Mouse (Mus musculus) midbrain, embryonic 13.5 days (tissue): ENCODE measurements at regions not wholly inside any gene's neighbourhood (a gene's known extent, or its start where the extent isn't known, plus 50 kb on each side); places are given as distances from the start of the nearest gene placed in this dataset.

Experiments used
- ATAC-seq: fragments of 200-750 bp; cut with Nextera tagmentation; 2 replicates; pipeline ENCODE4 v1.8.0; 2017; ENCODE audit warnings: mild to moderate bottlenecking, moderate TSS enrichment, moderate library complexity
- H3K27ac ChIP-seq: fragments of 300-500 bp; sonication (generic); 2 replicates; pipeline ENCODE4 v1.5.1; 2015; ENCODE audit warnings: inconsistent platforms, mild to moderate bottlenecking, moderate library complexity
- H3K27me3 ChIP-seq: fragments of 300-500 bp; sonication (generic); 2 replicates; pipeline ENCODE4 v1.6.1; 2015; ENCODE audit warnings: mild to moderate bottlenecking, inconsistent platforms
- H3K36me3 ChIP-seq: fragments of 300-500 bp; sonication (generic); 2 replicates; pipeline ENCODE4 v1.6.1; 2015; ENCODE audit warnings: mild to moderate bottlenecking, inconsistent platforms
- H3K4me1 ChIP-seq: fragments of 300-500 bp; sonication (generic); replicated peaks from 2 replicates; pipeline ENCODE4 v1.6.1; 2015; ENCODE audit warnings: inconsistent platforms
- H3K4me2 ChIP-seq: fragments of 300-500 bp; sonication (generic); replicated peaks from 2 replicates; pipeline ENCODE4 v1.6.1; 2015; ENCODE audit warnings: moderate library complexity, mild to moderate bottlenecking, inconsistent platforms
- H3K4me3 ChIP-seq: fragments of 300-500 bp; sonication (generic); replicated peaks from 2 replicates; pipeline ENCODE4 v1.5.1; 2015; ENCODE audit warnings: mild to moderate bottlenecking, inconsistent platforms
- H3K9ac ChIP-seq: fragments of 300-500 bp; sonication (generic); replicated peaks from 2 replicates; pipeline ENCODE4 v1.6.1; 2015; ENCODE audit warnings: mild to moderate bottlenecking, inconsistent platforms
- H3K9me3 ChIP-seq: fragments of 300-500 bp; sonication (generic); 2 replicates; pipeline ENCODE4 v1.6.1; 2016; ENCODE audit warnings: mild to moderate bottlenecking, inconsistent platforms
- WGBS: fragments of 180-500 bp; shearing (Covaris S2); methylation state at CpG from one replicate; pipeline ENCODE4 v1.1.7; 2015; 5-methylcytosine and 5-hydroxymethylcytosine counted together

DNA sequence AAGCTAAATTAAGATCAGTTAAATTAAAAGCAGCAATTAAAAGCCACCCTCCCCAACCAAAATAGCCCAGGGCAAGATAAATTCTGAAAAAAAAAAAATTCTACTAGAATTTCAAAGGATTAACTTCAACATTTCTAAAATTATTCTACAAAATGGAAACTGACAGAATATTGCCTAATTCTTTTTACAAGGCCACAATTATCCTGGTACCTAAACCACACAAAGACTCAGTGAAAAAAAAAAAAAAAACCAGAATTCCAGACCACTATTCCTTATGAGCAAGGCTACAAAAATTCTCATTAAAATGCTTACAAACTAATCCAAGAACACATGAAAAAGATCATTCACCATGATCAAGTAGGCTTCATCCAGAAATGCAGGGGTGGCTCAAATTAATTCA, 174.5 kb upstream of the Car8 start:
- H3K27me3 ChIP-seq: no peaks in the 10 kb centered on the region
- no peak for ATAC-seq
- no peaks in the 10 kb centered on the region for H3K36me3 ChIP-seq
- H3K27ac ChIP-seq: no peak overlapping the region
- no peak overlapping the region for H3K9ac ChIP-seq
- H3K4me2 ChIP-seq: no peak overlapping the region
- H3K4me1 ChIP-seq: peaks cover 5% of the 10 kb centered on the region; the same call in 1 of the 2 replicates
- H3K9me3 ChIP-seq: no peaks in the 10 kb centered on the region
- H3K4me3 ChIP-seq: no peak overlapping the region

DNA sequence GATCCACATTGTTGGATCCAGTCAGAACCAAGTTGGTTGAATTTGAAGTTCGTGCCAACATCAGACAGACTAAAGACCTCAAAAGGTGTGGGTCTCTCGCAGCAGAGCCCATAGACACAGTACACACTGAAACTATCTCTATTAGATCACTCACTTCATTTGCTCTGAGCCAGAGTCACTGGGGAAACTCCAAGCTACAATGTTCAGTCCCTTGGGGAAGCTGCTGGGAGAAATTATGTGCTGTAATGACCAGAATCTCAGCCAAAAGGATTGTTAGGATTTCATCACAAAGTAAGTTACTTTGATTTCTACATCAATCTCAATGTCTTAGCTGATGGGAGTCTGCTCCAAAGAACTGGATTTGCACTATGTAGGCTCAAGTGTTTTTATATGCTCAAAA, 161.2 kb upstream of the Car8 start:
- H3K4me3 ChIP-seq: no peak overlapping the region
- 90% methylated on average over 2 of the region's 2 CpGs for WGBS
- no peak overlapping the region for H3K4me2 ChIP-seq
- no peak for ATAC-seq
- H3K36me3 ChIP-seq: no peaks in the 10 kb centered on the region
- H3K27me3 ChIP-seq: no peaks in the 10 kb centered on the region
- no peaks in the 10 kb centered on the region for H3K9me3 ChIP-seq
- H3K9ac ChIP-seq: no peak overlapping the region
- no peak overlapping the region for H3K27ac ChIP-seq
- no peaks in the 10 kb centered on the region for H3K4me1 ChIP-seq

DNA sequence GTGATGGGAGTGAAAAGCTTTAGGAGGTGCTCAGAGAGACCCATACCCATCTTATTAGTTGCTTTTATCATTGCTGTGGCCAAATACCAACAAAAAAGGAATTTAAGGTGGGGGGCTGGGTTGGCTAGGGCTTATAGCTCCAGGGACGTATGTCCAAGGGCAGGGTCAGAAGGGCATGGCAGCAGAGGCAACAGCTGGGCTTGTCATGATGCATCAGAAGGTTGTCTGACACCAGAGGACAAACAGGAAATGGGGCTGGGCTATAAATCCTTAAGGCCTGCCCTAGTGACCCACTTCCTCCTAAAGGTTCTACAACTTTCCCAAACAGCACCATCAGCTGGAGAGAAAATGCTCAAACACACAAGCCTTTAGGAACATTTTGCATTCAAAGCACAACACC, 160.6 kb upstream of the Car8 start:
- Histone ChIP-seq H3K27ac (no peak overlapping the region), H3K36me3 (no peaks in the 10 kb centered on the region), H3K4me2 (no peak overlapping the region), H3K9ac (no peak overlapping the region), H3K4me1 (no peaks in the 10 kb centered on the region), H3K4me3 (no peak overlapping the region), H3K27me3 (no peaks in the 10 kb centered on the region), H3K9me3 (no peaks in the 10 kb centered on the region)
- 76% methylated on average over 1 of the region's 1 CpGs for WGBS
- no peak for ATAC-seq

DNA sequence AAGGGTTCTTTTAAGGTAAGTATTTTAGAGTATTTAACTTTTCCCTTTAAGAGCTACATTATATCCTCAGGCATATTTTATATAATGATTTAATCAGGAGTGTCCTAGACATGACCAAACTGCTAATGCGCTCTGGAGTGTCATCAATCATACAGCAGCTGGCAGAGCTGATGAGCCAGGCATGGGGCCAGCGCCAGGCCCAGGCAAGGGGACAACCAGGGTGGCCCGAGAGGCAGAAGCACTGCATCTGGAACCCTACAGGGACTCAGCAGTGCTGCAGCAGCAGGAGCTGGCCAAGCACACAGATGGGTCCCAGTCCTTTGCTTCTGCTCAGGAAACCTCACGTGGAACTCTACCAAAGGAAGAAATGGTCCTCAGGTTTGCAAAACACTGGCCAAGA, 160.1 kb upstream of the Car8 start:
- H3K9me3 ChIP-seq: no peaks in the 10 kb centered on the region
- H3K36me3 ChIP-seq: no peaks in the 10 kb centered on the region
- H3K9ac ChIP-seq: no peak overlapping the region
- no peaks in the 10 kb centered on the region for H3K4me1 ChIP-seq
- H3K4me2 ChIP-seq: no peak overlapping the region
- peak; percentile 77 for ATAC-seq
- no peak overlapping the region for H3K27ac ChIP-seq
- no peaks in the 10 kb centered on the region for H3K27me3 ChIP-seq
- WGBS: 85% methylated on average over 4 of the region's 4 CpGs
- H3K4me3 ChIP-seq: no peak overlapping the region

DNA sequence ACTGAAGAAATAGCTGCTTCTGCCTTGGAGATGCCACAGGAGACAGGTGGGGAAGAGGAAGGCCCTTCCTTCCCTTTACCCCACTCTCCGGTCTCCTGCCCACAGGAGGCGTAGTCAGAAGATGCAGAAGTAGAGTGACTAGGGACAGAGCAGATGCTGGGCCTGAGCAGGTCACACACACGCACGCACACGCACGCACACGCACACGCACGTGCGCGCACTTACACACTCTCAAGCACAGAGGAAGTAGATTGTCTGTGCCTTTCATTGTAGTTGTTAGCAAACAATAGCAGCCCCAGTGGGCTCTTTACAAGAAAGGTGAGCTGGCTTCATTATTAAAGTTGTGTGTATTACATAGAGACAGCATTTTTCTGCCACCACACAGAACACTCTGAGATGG, 144.3 kb upstream of the Car8 start:
- Histone ChIP-seq H3K4me2 (no peak overlapping the region), H3K9ac (no peak overlapping the region), H3K4me1 (0 out of 2 replicates have a peak, but pooled peaks cover 9% of the 10 kb centered on the region), H3K4me3 (no peak overlapping the region), H3K9me3 (no peaks in the 10 kb centered on the region), H3K36me3 (no peaks in the 10 kb centered on the region), H3K27me3 (no peaks in the 10 kb centered on the region), H3K27ac (no peak overlapping the region)
- ATAC-seq: no peak
- 94% methylated on average over 11 of the region's 11 CpGs for WGBS

DNA sequence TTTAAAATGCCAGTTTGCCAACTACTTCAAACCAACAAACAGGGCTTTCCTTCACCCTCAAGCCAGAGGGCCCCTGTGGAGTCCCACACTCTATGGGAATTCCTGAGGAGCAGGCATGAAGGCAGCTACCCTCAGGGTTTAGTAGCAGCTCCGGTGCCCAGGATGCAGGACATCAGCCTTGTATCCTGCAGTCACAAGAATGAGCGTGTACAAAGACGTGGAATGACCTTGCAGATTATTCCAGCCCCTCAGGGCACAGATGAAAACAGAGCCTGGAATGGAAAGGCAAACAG, 143.2 kb upstream of the Car8 start:
- 54% methylated on average over 3 of the region's 3 CpGs for WGBS
- 0 out of 2 replicates have a peak overlapping the region, but pooled peaks have one; percentile 10 for H3K27ac ChIP-seq

DNA sequence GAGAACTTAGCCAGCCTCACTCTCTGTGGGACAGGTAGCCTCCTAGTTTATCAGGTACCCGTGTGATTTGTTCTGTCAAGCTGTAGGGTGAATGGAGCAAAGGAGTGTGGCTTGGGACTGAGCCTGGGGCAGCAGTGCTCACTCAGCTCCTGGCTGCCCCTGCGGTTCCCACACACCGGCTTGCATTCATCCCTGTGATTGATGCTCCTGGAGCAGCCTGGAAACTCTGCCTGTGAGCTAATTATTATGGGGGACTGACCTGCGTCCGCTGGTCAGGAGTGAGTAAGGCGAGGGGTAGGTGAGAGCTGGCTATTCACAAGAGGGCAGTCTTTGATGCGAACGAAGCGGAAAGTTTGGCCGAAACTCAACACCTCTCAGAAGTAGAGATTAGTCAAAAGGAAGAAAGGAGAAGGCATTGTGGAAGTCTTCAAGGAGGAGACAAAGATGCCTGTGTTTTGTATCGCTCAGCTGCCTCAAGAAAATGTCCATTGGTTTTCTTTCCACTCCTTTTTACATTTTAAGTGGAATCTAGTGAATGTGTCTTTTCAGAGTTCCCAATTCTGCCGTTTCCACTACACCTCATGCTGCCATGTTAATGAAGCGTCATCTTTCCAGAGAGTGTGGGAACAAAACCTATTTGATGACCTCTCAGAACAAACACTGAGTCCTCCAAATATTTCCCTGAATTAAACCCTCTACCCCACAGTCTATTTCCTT, 142.7 kb upstream of the Car8 start:
- Histone ChIP-seq H3K4me1 (0 out of 2 replicates have a peak, but pooled peaks cover 9% of the 10 kb centered on the region), H3K27me3 (no peaks in the 10 kb centered on the region), H3K9ac (no peak overlapping the region), H3K9me3 (no peaks in the 10 kb centered on the region), H3K27ac (no peak overlapping the region), H3K36me3 (no peaks in the 10 kb centered on the region), H3K4me3 (no peak overlapping the region), H3K4me2 (no peak overlapping the region)
- peak; percentile 51 for ATAC-seq
- WGBS: 26% methylated on average over 13 of the region's 13 CpGs

More for the DNA sequence above, 143.2 kb upstream of the Car8 start:
- Histone ChIP-seq H3K36me3 (no peaks in the 10 kb centered on the region), H3K4me1 (0 out of 2 replicates have a peak, but pooled peaks cover 9% of the 10 kb centered on the region), H3K4me3 (no peak overlapping the region), H3K27me3 (no peaks in the 10 kb centered on the region), H3K4me2 (no peak overlapping the region), H3K9ac (no peak overlapping the region), H3K9me3 (no peaks in the 10 kb centered on the region)
- 0 out of 2 replicates have a peak, but pooled peaks have one; percentile 37 for ATAC-seq

DNA sequence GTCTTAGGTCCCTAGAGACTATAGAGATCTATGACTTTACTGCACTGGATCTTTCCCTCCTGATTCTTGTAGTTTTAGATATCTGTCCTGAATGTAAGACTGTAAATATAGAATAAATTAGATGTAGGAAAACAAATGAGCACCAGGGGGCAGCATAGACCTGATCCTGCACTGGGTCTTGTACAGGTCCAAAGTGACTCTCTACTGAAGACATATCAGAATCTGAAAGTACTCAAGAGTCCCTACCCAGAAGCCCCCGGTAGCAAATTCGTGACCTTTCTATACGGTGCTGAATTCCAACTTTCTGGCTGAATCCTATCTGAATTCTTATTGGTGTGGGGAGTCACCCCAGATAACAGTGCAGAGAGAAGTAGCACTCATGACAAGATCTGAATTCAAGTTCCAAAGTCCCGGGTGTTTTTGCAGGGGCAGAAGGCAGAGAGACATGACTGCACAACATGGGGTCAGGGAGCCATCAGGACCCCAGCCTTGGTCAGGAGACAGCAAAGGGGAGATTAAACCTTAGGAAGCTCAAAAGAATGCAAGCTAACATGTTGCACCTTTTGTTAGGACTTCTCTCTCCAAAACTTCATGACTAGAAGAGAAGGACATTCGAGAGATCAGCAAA, 142.0 kb upstream of the Car8 start:
- 57% methylated on average over 5 of the region's 5 CpGs for WGBS
- H3K4me2 ChIP-seq: no peak overlapping the region
- H3K4me1 ChIP-seq: 0 out of 2 replicates have a peak, but pooled peaks cover 9% of the 10 kb centered on the region
- peak; percentile 82 for ATAC-seq
- H3K27me3 ChIP-seq: no peaks in the 10 kb centered on the region
- H3K9me3 ChIP-seq: no peaks in the 10 kb centered on the region
- H3K27ac ChIP-seq: no peak overlapping the region
- H3K36me3 ChIP-seq: no peaks in the 10 kb centered on the region
- no peak overlapping the region for H3K9ac ChIP-seq
- H3K4me3 ChIP-seq: no peak overlapping the region

DNA sequence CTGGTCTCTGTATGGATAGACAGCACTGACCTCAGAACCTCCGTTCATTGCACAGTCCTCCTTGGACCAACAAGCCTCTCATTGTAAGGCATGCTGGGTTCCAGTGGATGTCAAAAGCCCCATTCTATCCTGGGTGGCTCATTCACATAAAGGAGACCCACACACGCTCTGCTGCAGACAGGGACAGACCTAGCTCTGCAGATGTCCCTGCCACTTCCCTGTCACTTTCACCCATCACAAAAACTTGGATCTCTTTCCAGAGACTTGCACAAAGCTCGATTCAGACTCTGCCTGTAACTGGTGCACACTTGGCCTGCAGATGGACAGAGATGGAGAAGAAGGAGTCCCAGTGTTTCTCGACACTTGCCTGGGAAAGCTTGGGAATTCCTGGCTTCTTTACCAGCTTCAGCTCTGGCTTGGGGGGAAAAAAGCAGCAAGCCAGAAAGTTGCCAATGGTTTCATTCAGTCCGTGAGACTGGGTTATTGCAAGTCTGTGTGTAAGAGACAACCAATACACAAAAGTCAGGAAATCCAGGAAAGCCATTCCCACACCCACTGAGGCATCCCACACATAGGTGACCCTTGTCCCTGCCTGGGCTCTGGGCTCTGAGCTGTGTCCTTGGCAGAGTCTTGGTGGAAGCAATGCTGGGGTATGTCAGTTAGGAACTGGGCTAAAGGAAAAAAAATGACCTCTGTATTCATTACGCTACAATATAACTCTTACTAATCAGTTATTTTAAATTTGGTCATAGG, 136.1 kb upstream of the Car8 start:
- WGBS: 78% methylated on average over 6 of the region's 6 CpGs
- ATAC-seq: no peak
- Histone ChIP-seq H3K27me3 (no peaks in the 10 kb centered on the region), H3K36me3 (no peaks in the 10 kb centered on the region), H3K4me3 (no peak overlapping the region), H3K9me3 (no peaks in the 10 kb centered on the region), H3K9ac (no peak overlapping the region), H3K27ac (no peak overlapping the region), H3K4me2 (no peak overlapping the region), H3K4me1 (no peaks in the 10 kb centered on the region)

DNA sequence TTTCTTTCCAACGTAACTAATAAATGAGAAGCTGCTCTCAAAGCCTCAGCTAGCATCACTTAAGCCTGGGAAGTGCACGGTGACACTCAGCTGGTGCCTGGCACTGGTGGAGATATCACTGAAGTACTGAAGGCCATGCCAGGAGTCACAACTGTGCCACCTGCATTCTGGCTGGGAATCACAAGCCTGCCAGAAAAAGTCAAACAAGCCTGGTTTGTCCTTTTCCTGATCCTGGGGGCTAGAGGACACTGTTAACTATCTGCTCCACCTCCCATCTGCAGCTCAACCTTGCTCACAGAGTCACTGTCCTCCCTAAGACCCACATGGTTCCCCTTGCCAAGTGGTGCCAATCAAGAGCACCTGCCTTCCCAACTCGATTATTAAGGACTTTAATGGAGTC, 135.2 kb upstream of the Car8 start:
- Histone ChIP-seq H3K27ac (no peak overlapping the region), H3K4me3 (no peak overlapping the region), H3K9me3 (no peaks in the 10 kb centered on the region), H3K27me3 (no peaks in the 10 kb centered on the region; the same call in 1 of the 2 replicates), H3K4me2 (no peak overlapping the region), H3K36me3 (no peaks in the 10 kb centered on the region), H3K4me1 (no peaks in the 10 kb centered on the region), H3K9ac (no peak overlapping the region)
- WGBS: 90% methylated on average over 3 of the region's 3 CpGs
- ATAC-seq: no peak

DNA sequence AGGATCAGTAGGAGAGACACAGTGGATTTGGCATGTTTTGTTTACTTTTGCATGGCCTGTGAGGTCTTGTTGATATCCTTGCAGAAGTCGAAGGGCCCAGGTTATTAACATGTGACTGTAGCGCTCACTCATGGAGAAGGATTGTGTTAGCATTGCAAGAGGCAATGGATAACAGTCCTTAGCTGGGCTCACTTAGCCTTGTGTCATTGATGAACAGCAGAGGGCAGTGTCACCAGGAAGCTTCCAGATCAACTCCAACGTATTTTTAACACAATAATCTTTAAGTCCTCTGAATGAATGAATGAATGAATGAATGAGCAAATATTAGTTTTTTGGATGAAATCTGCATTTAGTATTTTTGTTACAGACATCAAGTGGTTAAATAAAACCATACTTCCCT, 133.2 kb upstream of the Car8 start:
- Histone ChIP-seq H3K36me3 (no peaks in the 10 kb centered on the region), H3K4me1 (no peaks in the 10 kb centered on the region), H3K27me3 (no peaks in the 10 kb centered on the region; the same call in 1 of the 2 replicates), H3K27ac (no peak overlapping the region), H3K9ac (no peak overlapping the region), H3K9me3 (no peaks in the 10 kb centered on the region), H3K4me2 (no peak overlapping the region), H3K4me3 (no peak overlapping the region)
- WGBS: 74% methylated on average over 3 of the region's 3 CpGs
- no peak for ATAC-seq

DNA sequence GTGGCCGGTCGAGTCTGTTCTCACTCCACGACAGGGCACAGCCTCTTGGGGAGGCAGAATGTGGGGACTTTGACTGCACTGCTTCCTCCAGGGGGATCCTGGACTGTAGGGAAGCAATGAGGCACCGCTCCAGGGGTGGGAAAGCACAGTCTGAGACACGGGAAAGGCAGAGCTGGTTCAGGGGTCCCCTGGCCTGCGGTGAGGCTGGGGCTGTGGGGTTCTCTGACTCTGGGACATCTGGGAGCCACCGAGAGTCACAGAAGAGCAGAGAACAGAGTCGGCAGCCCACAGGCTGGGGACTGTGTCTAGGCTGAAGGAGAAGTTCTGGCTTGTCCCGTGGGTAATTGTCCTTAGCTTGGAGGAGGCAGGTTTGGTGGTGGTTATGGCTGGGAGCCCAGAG, 131.9 kb upstream of the Car8 start:
- Histone ChIP-seq H3K9ac (no peak overlapping the region), H3K4me2 (no peak overlapping the region), H3K4me1 (no peaks in the 10 kb centered on the region), H3K9me3 (no peaks in the 10 kb centered on the region), H3K36me3 (no peaks in the 10 kb centered on the region), H3K27me3 (no peaks in the 10 kb centered on the region; the same call in 1 of the 2 replicates), H3K27ac (no peak overlapping the region), H3K4me3 (no peak overlapping the region)
- whole genome bisulfite sequencing: 74% methylated on average over 9 of the region's 9 CpGs
- no peak for ATAC-seq
